Mouse (Mus musculus) brain, embryonic 14.5 days (tissue): ENCODE measurements at regions not wholly inside any gene's neighbourhood (a gene's known extent, or its start where the extent isn't known, plus 50 kb on each side); places are given as distances from the start of the nearest gene placed in this dataset.

Experiments used
- CTCF ChIP-seq: fragments of 200-500 bp; IDR thresholded peaks from 2 replicates; pipeline ENCODE4 v1.5.1; 2012; ENCODE audit warnings: inconsistent platforms, mild to moderate bottlenecking, moderate library complexity, borderline replicate concordance; ENCODE audit not compliant: insufficient read depth, insufficient read length; ENCODE audit errors: extremely low read depth
- POLR2A ChIP-seq: fragments of 200-500 bp; IDR thresholded peaks from 2 replicates; pipeline ENCODE4 v1.6.1; 2012; ENCODE audit warnings: mild to moderate bottlenecking, inconsistent platforms, borderline replicate concordance; ENCODE audit not compliant: poor library complexity, insufficient read depth, insufficient read length, severe bottlenecking; ENCODE audit errors: extremely low read depth

GRCm38 (mm10) chr9:112523251-112523650, 287.5 kb upstream of the Arpp21 start:
- TF ChIP-seq CTCF (no peak), POLR2A (no peak)
